In genomic region chr5:124966622-124967332, GRCm38 (mm10) we compare ENCODE assay signal across 12 mouse cellular contexts. TPM values are rescaled to one million over a fixed set of nuclear protein-coding genes. Genes with fewer than 3 reads are reported as not detected.
DNase-seq lines count a peak whose midpoint lies in the region; ATAC-seq and TF ChIP-seq lines count a peak whose summit lies in the region.
"Had no signal": no experiment of that assay in that cellular context is flagged by ENCODE, and none has a peak within 500 bp of the region (broad histone marks: within the 10 kb centered on the region; RNA-seq: fewer than 3 reads in every experiment).

No protein-coding gene starts in this region.

- peak; percentile 58 for ATAC-seq in hindbrain, embryonic 16.5 days

- H3K27me3 ChIP-seq in embryonic facial prominence, embryonic 10.5 days (replicated peaks; ENCODE audit: low read depth, poor library complexity, severe bottlenecking), result no peaks in the 10 kb centered on the region
- no peaks in the 10 kb centered on the region for H3K27me3 ChIP-seq in hindbrain, embryonic 16.5 days (replicated peaks; ENCODE audit: control insufficient read depth, insufficient read depth, low read length)

- TF ChIP-seq CTCF in brain, embryonic 14.5 days (IDR thresholded peaks at IDR 0.05; ENCODE audit: borderline replicate concordance, extremely low read depth, insufficient read depth, insufficient read length), result no peak

- H3K36me3 ChIP-seq in embryonic facial prominence, embryonic 10.5 days (replicated peaks), result no peaks in the 10 kb centered on the region
- H3K36me3 ChIP-seq in hindbrain, embryonic 16.5 days (ENCODE audit: control insufficient read depth, insufficient read depth, low read length), result no peaks in the 10 kb centered on the region

- peak; percentile 45 to 57 for DNase-seq in layer of hippocampus, postnatal 14 days (ENCODE audit: low spot score in 2 of 2)
- no peak for DNase-seq in layer of hippocampus, adult 11-12 months (ENCODE audit: low spot score)
- DNase-seq in brain, embryonic 14.5 days (ENCODE audit: low read depth), result peak; percentile 37
- no peak for DNase-seq in embryonic facial prominence, embryonic 10.5 days (ENCODE audit: low spot score)
- no peak for DNase-seq in testis, postnatal 10 days (ENCODE audit: low spot score)
- DNase-seq in layer of hippocampus, adult 18-20 months (ENCODE audit: low spot score in 2 of 2), result no peak
- no peak for DNase-seq in urinary bladder, postnatal 10 days (ENCODE audit: low spot score)
- DNase-seq: adrenal gland, postnatal 36 days; kidney, postnatal 4 days; lung, postnatal 14 days had no signal

- no peak for TF ChIP-seq POLR2A in brain, embryonic 14.5 days (IDR thresholded peaks at IDR 0.05; ENCODE audit: borderline replicate concordance, extremely low read depth, insufficient read depth, insufficient read length, poor library complexity, severe bottlenecking)

- H3K4me2 ChIP-seq in hindbrain, embryonic 16.5 days (ENCODE audit: low read length), result no peak overlapping the region

- H3K27ac ChIP-seq in embryonic facial prominence, embryonic 10.5 days (replicated peaks), result peak overlapping the region; percentile 69
- H3K27ac ChIP-seq in hindbrain, embryonic 16.5 days (ENCODE audit: low read depth, low read length), result peak overlapping the region; percentile 31; the same call in 1 of the 2 replicates

- H3K4me3 ChIP-seq in embryonic facial prominence, embryonic 10.5 days, result no peak overlapping the region
- H3K4me3 ChIP-seq in hindbrain, embryonic 16.5 days (ENCODE audit: low read length), result no peak overlapping the region
- H3K4me3 ChIP-seq: erythroblast, embryonic 14.5 days had no signal

- H3K9ac ChIP-seq in hindbrain, embryonic 16.5 days (ENCODE audit: low read depth, low read length), result no peak overlapping the region

- WGBS in embryonic facial prominence, embryonic 10.5 days, result 78% methylated on average over 14 of the region's 14 CpGs
- WGBS in hindbrain, embryonic 16.5 days, result 48% methylated on average over 14 of the region's 14 CpGs

- peaks cover 53% of the 10 kb centered on the region for H3K4me1 ChIP-seq in embryonic facial prominence, embryonic 10.5 days
- peaks cover 18% of the 10 kb centered on the region for H3K4me1 ChIP-seq in hindbrain, embryonic 16.5 days (ENCODE audit: control insufficient read depth, insufficient read depth, low read depth, low read length)

- no peaks in the 10 kb centered on the region for H3K9me3 ChIP-seq in embryonic facial prominence, embryonic 10.5 days
- H3K9me3 ChIP-seq in hindbrain, embryonic 16.5 days (ENCODE audit: control insufficient read depth, low read length), result no peaks in the 10 kb centered on the region

RNA-seq across cellular contexts. Expression of gene Rflna, which starts 36.2 kb away (rescaled TPM):
- 1 to 10 TPM in 1 of 2 experiments, under 1 TPM in 1; 0.97 to 1.6 TPM for total RNA-seq in layer of hippocampus, postnatal 14 days (2021)
- 7.7 and 8.4 TPM in 2 replicates for polyA plus RNA-seq in brain, embryonic 14.5 days (2012; rRNA removed)
- polyA plus RNA-seq in embryonic facial prominence, embryonic 10.5 days (2016; fragmentation: Nextera tagmentation; extraction: Ambion mirVana), result 5.1 and 6.9 TPM in 2 replicates
- polyA plus RNA-seq in hindbrain, embryonic 16.5 days (2015; fragmentation: Nextera tagmentation; extraction: Ambion mirVana), result 6.8 and 6.9 TPM in 2 replicates
- under 1 TPM; 0.37 to 0.38 TPM for total RNA-seq in layer of hippocampus, adult 18-20 months (2021)
- polyA plus RNA-seq: erythroblast, embryonic 14.5 days had no signal

Comparison
In these comparisons a context has a peak if more than half of its experiments do, and no peak if none do; other contexts are left out.
1. DNase-seq: peak in layer of hippocampus, postnatal 14 days (2 of 2) and brain, embryonic 14.5 days (single experiment); none in layer of hippocampus, adult 11-12 months (single experiment), embryonic facial prominence, embryonic 10.5 days (single experiment), testis, postnatal 10 days (single experiment), layer of hippocampus, adult 18-20 months (0 of 2) and urinary bladder, postnatal 10 days (single experiment).